Mouse (Mus musculus) testis, adult 2 months (tissue): ENCODE data around the gene Ttll13. TPM values are rescaled to one million over a fixed set of nuclear protein-coding genes. Genes with fewer than 3 reads are reported as not detected.
A peak's percentile ranks its signal among the peaks of the same experiment; 100 is the strongest.

Experiments
- H3K27ac ChIP-seq: fragments of 200-500 bp; 2 replicates; pipeline ENCODE4 v1.5.1; 2012; ENCODE audit warnings: low read depth, low read length; ENCODE audit not compliant: control insufficient read depth, insufficient read depth
- H3K27me3 ChIP-seq: fragments of 200-500 bp; 2 replicates; pipeline ENCODE4 v1.6.1; 2012; ENCODE audit warnings: mild to moderate bottlenecking, low read length, moderate library complexity; ENCODE audit not compliant: control insufficient read depth, insufficient read depth
- H3K36me3 ChIP-seq: fragments of 200-500 bp; 2 replicates; pipeline ENCODE4 v1.6.1; 2012; ENCODE audit warnings: mild to moderate bottlenecking, low read length; ENCODE audit not compliant: control insufficient read depth, insufficient read depth
- H3K4me1 ChIP-seq: fragments of 200-500 bp; 2 replicates; pipeline ENCODE4 v1.6.1; 2012; ENCODE audit warnings: low read length; ENCODE audit not compliant: control insufficient read depth, insufficient read depth
- H3K4me3 ChIP-seq: fragments of 200-500 bp; 2 replicates; pipeline ENCODE4 v1.5.1; 2012; ENCODE audit warnings: low read depth, mild to moderate bottlenecking, low read length, moderate library complexity, mixed read lengths; ENCODE audit not compliant: control insufficient read depth
- CTCF ChIP-seq: fragments of 200-500 bp; IDR thresholded peaks from 2 replicates; pipeline ENCODE4 v1.5.1; 2012; ENCODE audit warnings: low read depth, mild to moderate bottlenecking, inconsistent platforms, low read length, moderate library complexity; ENCODE audit not compliant: control insufficient read depth, insufficient read depth, insufficient replicate concordance
- POLR2A ChIP-seq: fragments of 200-500 bp; IDR thresholded peaks from 2 replicates; pipeline ENCODE4 v1.6.1; 2012; ENCODE audit warnings: low read depth, mild to moderate bottlenecking, inconsistent platforms, low read length, moderate library complexity; ENCODE audit not compliant: control insufficient read depth
- polyA plus RNA-seq: library from polyadenylated mRNA; depleted of rRNA; stranded (reverse); fragments of >200 nt; gene quantifications from 2 replicates; pipeline ENCODE4 v1.2.3, GENCODE M21; 2012

The Ttll13 gene
- polyA plus RNA-seq, 1 experiment, result 361 TPM

DNA sequence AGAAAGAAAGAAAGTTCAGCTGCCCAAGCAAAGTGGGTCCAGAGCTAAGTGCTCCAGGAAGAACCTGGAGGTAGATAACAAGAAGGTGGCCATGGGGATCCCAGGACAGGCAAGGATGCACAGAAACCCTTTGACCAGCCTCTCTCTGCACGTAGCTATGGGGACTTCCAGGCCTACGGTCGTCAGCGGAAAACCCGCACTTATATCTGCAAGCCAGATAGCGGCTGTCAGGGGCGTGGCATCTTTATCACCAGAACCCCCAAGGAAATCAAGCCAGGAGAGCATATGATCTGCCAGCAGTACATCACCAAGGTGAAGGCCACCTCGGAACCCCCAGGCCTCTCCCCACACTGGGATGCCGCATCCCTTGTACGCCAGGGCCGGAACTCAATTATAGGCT lies 6.7 kb downstream of the Ttll13 start:
- H3K27me3 ChIP-seq, result no peaks in the 10 kb centered on the region
- H3K27ac ChIP-seq, result no peak overlapping the region
- TF ChIP-seq POLR2A (no peak), CTCF (no peak)
- H3K4me1 ChIP-seq, result no peaks in the 10 kb centered on the region
- H3K4me3 ChIP-seq, result no peak overlapping the region
- no peaks in the 10 kb centered on the region; the same call in 1 of the 2 replicates for H3K36me3 ChIP-seq

DNA sequence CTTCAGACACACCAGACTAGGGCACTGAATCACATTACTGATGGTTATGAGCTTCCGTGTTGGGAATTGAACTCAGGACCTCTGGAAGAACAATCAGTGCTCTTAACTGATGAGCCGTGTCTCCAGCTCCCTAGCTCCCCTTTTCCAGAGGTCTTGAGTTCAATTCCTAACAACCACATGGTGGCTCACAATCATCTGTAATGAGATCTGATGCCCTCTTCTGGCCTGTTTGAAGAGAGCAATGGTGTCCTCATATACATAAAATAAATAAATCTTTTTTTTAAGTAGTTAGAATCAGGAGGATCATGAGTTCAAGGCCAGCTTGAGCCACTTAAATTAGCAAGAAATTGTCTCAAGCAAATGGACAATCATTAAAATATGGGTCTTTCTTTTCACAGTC lies 9.8 kb downstream of the Ttll13 start:
- no peak overlapping the region for H3K4me3 ChIP-seq
- H3K36me3 ChIP-seq, result no peaks in the 10 kb centered on the region
- H3K4me1 ChIP-seq, result peaks cover 7% of the 10 kb centered on the region
- no peaks in the 10 kb centered on the region for H3K27me3 ChIP-seq
- no peak for TF ChIP-seq CTCF
- no peak for TF ChIP-seq POLR2A
- H3K27ac ChIP-seq, result no peak overlapping the region

DNA sequence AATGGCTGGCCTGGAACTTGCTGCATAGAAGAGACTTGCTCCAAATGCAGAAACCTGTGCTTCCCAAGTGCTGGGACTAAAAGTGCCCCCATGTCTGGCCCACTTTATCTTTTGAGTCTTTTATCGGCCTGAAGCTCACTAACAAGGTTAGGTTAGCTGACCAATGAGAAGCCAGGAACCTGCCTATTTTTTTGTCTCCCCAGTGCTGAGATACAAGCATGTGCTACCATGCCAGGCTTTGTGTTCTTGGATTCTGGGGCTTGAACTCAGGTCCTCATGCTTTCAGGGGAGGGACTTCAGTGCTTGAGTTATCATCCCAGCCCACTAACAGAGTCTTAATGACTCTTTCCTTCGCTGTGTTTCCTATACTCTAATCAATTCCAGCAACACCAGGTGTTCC lies 11.5 kb downstream of the Ttll13 start:
- no peak overlapping the region for H3K4me3 ChIP-seq
- H3K27me3 ChIP-seq, result no peaks in the 10 kb centered on the region
- no peak overlapping the region for H3K27ac ChIP-seq
- TF ChIP-seq CTCF (no peak), POLR2A (no peak)
- H3K36me3 ChIP-seq, result no peaks in the 10 kb centered on the region
- peaks cover 11% of the 10 kb centered on the region for H3K4me1 ChIP-seq

DNA sequence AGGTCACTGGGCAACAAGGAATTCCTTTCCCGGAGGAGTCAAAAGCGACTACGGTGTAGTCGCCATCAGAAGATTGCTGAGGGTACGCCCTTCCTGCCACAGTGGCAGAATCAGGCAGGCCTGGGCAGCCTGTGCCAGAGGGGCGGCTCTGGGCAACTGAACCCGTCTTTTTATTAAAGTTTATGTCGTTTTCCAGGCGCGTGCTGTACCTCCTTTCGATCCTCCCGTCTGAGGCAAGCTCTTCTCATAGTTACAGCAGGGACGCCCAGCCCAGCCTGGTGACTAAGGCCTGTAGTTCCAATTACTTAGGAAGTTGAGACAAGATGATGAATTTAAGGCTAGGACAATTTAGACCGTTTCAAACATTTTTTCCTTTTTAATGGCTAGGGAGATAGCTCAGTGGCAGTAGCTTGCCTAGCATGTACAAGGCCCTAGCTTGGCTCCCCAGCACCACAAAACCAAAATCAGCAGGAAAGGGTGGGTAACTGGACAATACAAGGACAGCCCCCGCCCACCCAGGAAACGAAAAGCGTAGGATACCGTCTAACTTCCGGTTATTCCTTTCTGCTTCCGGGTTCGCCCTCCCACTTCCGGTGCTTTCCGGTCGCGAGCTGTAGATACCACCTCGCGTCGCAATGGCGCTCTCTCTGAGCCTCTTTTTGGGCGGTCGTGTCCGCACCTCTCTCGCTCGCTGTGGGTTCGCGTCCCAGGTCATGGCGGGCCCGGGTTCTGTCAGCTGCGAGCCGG lies 14.6 kb downstream of the Ttll13 start, which contains the start of gene Ngrn:
Ngrn (plus strand) TSS at position 591 of the 747 bp plus-strand sequence.
- Histone ChIP-seq H3K36me3 (peaks cover 2% of the 10 kb centered on the region; the same call in 1 of the 2 replicates), H3K27ac (peak within 1 kb of the TSS; percentile 89), H3K4me1 (peaks cover 11% of the 10 kb centered on the region), H3K27me3 (no peaks in the 10 kb centered on the region), H3K4me3 (peak within 1 kb of the TSS; percentile 97)
- TF ChIP-seq POLR2A (peak; percentile 94), CTCF (no peak; the same call in 1 of the 2 replicates)

DNA sequence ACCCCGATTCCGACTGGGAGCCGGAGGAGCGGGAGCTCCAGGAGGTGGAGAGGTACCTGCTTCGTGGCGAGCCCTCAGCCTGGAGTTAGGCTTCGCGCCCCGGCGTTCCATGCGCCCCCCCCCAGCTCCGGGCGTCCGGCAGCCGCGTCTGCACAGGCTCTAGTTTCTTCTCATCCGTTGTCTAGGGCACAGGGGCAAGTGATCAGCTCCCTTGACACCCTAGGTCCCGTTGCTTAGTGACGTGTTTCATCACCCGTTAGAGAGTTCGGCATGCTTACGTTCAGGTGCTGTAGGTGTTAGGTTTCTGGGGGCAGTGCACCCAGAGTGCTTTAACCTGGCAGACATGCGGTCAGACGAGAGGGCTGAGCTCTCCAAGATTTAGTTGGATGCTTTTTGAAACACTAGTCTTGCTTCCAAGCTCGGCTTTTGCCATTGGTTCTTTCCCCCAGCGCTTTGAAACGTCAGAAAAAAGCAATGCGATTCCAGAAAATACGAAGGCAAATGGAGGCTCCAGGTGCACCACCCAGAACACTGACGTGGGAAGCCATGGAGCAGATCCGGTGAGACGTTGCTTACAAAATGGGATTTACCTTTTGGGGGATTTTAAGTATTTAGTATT lies 15.3 kb downstream of the Ttll13 start:
- Histone ChIP-seq H3K4me1 (peaks cover 11% of the 10 kb centered on the region), H3K4me3 (peak overlapping the region; percentile 97), H3K27ac (peak overlapping the region; percentile 89), H3K36me3 (peaks cover 2% of the 10 kb centered on the region; the same call in 1 of the 2 replicates), H3K27me3 (no peaks in the 10 kb centered on the region)
- TF ChIP-seq POLR2A, result no peak
- TF ChIP-seq CTCF, result no peak

DNA sequence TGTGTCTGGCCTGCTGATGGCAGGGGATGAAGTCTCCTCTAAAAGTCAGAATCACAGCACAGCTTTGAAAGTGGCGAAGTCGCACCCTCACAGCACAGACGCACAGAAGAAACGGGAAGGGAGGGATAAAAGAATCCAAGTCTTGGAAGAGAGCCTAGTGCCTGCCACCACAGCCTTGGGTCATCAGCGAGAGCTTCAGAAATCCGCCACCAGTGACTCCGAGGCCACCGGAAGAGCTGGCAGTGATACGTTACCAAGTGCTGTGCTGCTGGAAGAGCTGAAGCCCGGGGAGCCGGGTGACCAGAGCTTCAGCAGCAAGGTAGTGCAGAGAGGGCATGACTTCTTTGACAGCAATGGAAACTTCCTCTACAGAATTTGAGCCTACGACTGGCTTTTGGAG lies 18.4 kb downstream of the Ttll13 start:
- TF ChIP-seq CTCF (no peak), POLR2A (no peak)
- H3K4me3 ChIP-seq, result no peak overlapping the region
- H3K27ac ChIP-seq, result no peak overlapping the region
- H3K36me3 ChIP-seq, result peaks cover 2% of the 10 kb centered on the region; the same call in 1 of the 2 replicates
- H3K27me3 ChIP-seq, result no peaks in the 10 kb centered on the region
- peaks cover 13% of the 10 kb centered on the region for H3K4me1 ChIP-seq

DNA sequence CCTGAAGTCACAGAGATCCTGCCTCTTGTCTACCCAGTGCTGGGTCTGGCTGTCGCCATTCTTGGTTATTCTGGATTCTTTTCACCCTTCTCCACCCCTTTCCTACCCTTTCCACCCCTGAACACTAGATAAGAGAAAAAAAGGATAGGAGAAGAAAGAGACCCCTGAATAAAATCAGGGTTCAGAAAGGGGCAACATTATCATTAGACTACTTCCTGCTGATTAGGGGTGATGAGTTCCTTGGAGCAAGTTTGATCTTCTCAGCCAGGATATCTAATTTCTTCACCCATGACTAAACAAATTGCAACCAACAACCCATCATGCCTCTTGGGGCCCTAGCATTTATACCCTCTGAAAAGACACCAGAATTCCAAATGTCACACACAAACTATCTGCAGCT lies 21.6 kb downstream of the Ttll13 start:
- no peaks in the 10 kb centered on the region for H3K27me3 ChIP-seq
- H3K36me3 ChIP-seq, result peaks cover 2% of the 10 kb centered on the region; the same call in 1 of the 2 replicates
- no peak for TF ChIP-seq CTCF
- no peak for TF ChIP-seq POLR2A

More for the DNA sequence above, 21.6 kb downstream of the Ttll13 start:
- Histone ChIP-seq H3K4me3 (no peak overlapping the region), H3K4me1 (peaks cover 6% of the 10 kb centered on the region; the same call in 1 of the 2 replicates), H3K27ac (no peak overlapping the region)
